Mouse (Mus musculus) kidney, postnatal 25 days (tissue): ENCODE data around the gene Glb1l2.
A peak's percentile ranks its signal among the peaks of the same experiment; 100 is the strongest.

ENCODE experiments used
- DNase-seq, 2 experiments: peaks; one replicate each; pipeline ENCODE4 v3.0.0; 2021; ENCODE audit warnings: mixed read lengths in 2 of 2

Gene Glb1l2

GRCm38 (mm10) chr9:26728556-26728955 lies 77.7 kb downstream of the Glb1l2 start:
- DNase-seq = no peak

DNA sequence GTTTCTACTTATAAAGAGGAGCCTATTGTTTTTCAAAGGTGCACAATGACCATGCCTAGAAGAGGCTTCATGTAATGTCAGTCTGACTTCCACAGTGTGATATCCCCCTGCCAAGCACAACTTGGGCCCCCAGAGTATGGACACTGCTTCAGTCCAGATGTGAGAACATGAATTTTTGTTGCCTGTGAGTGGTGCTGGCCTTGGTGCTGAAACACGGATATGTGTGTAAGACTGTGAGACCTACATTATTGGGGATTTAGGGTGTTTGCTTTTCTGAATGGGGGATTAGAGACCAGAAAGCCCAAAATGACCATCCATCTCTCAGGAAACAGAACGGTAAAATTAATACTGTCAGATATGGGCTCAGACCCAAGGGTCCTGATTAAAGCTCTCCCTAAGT lies 78.8 kb downstream of the Glb1l2 start:
- peak in 1 of 2 experiments; percentile 48 for DNase-seq

GRCm38 (mm10) chr9:26725709-26726108 lies 80.6 kb downstream of the Glb1l2 start:
- DNase-seq = no peak

DNA sequence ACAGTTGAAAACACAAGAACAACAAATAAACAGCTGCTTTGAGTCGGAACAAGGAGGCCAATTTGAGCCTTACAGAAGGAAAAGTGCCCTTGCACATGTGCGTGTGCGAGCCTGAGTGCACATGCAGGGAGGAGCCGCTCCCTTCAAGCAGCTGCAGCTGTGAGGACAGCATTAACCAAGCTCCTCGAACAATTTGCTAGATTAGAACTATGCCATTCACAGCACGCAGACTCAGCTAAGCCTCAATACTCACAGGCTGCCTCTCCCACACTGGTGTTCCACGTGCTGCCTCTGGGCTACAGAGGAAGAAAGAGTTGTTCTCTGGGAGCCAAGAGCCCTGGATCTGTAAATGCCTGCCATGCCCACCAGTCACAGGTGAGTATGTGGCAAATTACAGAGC lies 84.5 kb downstream of the Glb1l2 start:
- no peak for DNase-seq

DNA sequence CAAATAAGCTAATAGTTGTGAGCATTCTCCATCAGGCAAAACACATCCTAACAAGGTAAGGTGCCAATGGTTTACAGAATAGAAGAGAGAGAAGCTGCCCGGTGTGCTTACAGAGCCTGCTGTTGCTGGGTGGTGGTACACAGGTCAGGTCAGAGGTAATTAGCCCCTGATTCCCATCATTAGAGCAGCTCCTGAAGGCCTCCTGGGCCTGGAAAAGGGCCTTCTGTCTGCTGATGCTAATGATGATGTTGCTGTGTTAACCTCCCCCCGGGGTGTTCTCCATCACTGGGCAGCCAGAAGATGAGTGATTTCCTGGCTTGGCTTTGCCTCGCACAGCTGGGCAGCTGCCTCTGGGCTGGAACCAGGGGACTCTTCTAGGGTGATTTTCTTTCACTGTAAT lies 87.9 kb downstream of the Glb1l2 start:
- DNase-seq = no peak
